Comparison of ENCODE assay signal across 8 mouse cellular contexts in genomic region chr10:13007876-13008736, GRCm38 (mm10). TPM values are rescaled to one million over a fixed set of nuclear protein-coding genes. Genes with fewer than 3 reads are reported as not detected.
DNase-seq lines count a peak whose midpoint lies in the region; ATAC-seq lines count a peak whose summit lies in the region.

No protein-coding gene starts in this region.

- peak overlapping the region; percentile 81 for H3K27ac ChIP-seq in hindbrain, embryonic 15.5 days (replicated peaks)

- peak; percentile 100 for ATAC-seq in hindbrain, embryonic 15.5 days (ENCODE audit: low FRiP score, low read depth)

- WGBS in hindbrain, embryonic 15.5 days, result 3% methylated on average over 52 of the region's 52 CpGs

- no peaks in the 10 kb centered on the region for H3K27me3 ChIP-seq in hindbrain, embryonic 15.5 days

- no peaks in the 10 kb centered on the region for H3K9me3 ChIP-seq in hindbrain, embryonic 15.5 days

- DNase-seq in T-cell, adult 2 months (ENCODE audit: low spot score), result peak; percentile 97
- DNase-seq in cerebellum, postnatal 36 days, result peak; percentile 93 to 95
- DNase-seq in frontal cortex, postnatal 36 days (ENCODE audit: low spot score in 2 of 2), result peak; percentile 95 to 98
- peak; percentile 94 for DNase-seq in left cerebral cortex, adult 11 months (ENCODE audit: low spot score)
- DNase-seq in lung, postnatal 4 days, result peak; percentile 96 to 97
- DNase-seq in retina, postnatal 7 days (ENCODE audit: low read depth, low spot score), result peak; percentile 92
- DNase-seq in urinary bladder, adult 2 months (ENCODE audit: low spot score), result peak; percentile 87

- H3K9ac ChIP-seq in hindbrain, embryonic 15.5 days, result peak overlapping the region; percentile 81

- H3K36me3 ChIP-seq in hindbrain, embryonic 15.5 days, result no peaks in the 10 kb centered on the region

- H3K4me2 ChIP-seq in hindbrain, embryonic 15.5 days, result peak overlapping the region; percentile 90

- H3K4me3 ChIP-seq in hindbrain, embryonic 15.5 days, result peak overlapping the region; percentile 94

- H3K4me1 ChIP-seq in hindbrain, embryonic 15.5 days (replicated peaks), result peaks cover 19% of the 10 kb centered on the region

RNA-seq across cellular contexts. Expression of gene Sf3b5, which starts 3.0 kb away (rescaled TPM):
- polyA plus RNA-seq in hindbrain, embryonic 15.5 days (2015; fragmentation: Nextera tagmentation; extraction: Ambion mirVana), result 23.6 and 24.3 TPM in 2 replicates
- polyA plus RNA-seq in urinary bladder, adult 2 months (2012; rRNA removed), result 17.6 and 21.8 TPM in 2 replicates

RNA-seq across cellular contexts. Expression of gene Stx11, which starts 44.0 kb away (rescaled TPM):
- polyA plus RNA-seq in hindbrain, embryonic 15.5 days (2015; fragmentation: Nextera tagmentation; extraction: Ambion mirVana), result 1.8 and 2.0 TPM in 2 replicates
- polyA plus RNA-seq in urinary bladder, adult 2 months (2012; rRNA removed), result 10.3 and 12.3 TPM in 2 replicates

RNA-seq across cellular contexts. Expression of gene Plagl1, which starts 52.2 kb away (rescaled TPM):
- 30.8 and 34.1 TPM in 2 replicates for polyA plus RNA-seq in hindbrain, embryonic 15.5 days (2015; fragmentation: Nextera tagmentation; extraction: Ambion mirVana)
- polyA plus RNA-seq in urinary bladder, adult 2 months (2012; rRNA removed), result 29.8 and 31.3 TPM in 2 replicates

Comparison
In these comparisons a context has a peak if more than half of its experiments do, and no peak if none do; other contexts are left out.
1. Peak in every context shown above with its lines: DNase-seq, ATAC-seq, H3K4me3 ChIP-seq and H3K27ac ChIP-seq.